26 mouse cellular contexts compared by ENCODE assay signal in the genomic region with DNA sequence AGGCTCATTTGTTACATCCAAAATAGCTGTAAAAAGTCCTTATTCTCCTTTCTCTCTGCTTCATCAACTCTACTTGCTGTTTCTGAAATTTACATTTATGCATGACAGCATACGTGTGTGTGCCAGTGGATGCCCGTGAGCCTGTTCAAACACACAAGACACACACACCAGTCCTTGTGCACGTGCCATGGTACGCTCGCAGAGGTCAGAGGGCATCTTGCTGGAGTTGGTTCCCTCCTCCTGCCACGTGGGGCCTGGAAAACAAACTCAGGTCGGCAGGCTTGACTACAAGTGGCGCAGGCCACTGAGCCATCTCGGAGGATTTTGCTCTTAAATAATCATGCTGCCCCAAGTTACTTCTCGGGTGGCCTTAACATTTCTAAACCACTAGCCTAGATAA. TPM values are rescaled to one million over a fixed set of nuclear protein-coding genes. Genes with fewer than 3 reads are reported as not detected.
A peak's percentile ranks its signal among the peaks of the same experiment; 100 is the strongest.
DNase-seq lines count a peak whose midpoint lies in the region; ATAC-seq and TF ChIP-seq lines count a peak whose summit lies in the region.
"Had no signal": no experiment of that assay in that cellular context is flagged by ENCODE, and none has a peak within 500 bp of the region (broad histone marks: within the 10 kb centered on the region; RNA-seq: fewer than 3 reads in every experiment).

No protein-coding gene starts in this region.

- H3K9me3 ChIP-seq in liver, embryonic 15.5 days (replicated peaks), result no peaks in the 10 kb centered on the region
- H3K9me3 ChIP-seq in midbrain, embryonic 13.5 days, result 0 out of 2 replicates have a peak, but pooled peaks cover 3% of the 10 kb centered on the region
- H3K9me3 ChIP-seq: forebrain, embryonic 10.5 days; limb, embryonic 10.5 days; midbrain, embryonic 10.5 days had no signal

- no peaks in the 10 kb centered on the region for H3K4me1 ChIP-seq in kidney, adult 2 months (ENCODE audit: control insufficient read depth, insufficient read depth, low read length)
- no peaks in the 10 kb centered on the region for H3K4me1 ChIP-seq in liver, embryonic 15.5 days (replicated peaks)
- no peaks in the 10 kb centered on the region for H3K4me1 ChIP-seq in midbrain, embryonic 13.5 days (replicated peaks)
- H3K4me1 ChIP-seq: limb, embryonic 10.5 days had no signal

- 60% methylated on average over 10 of the region's 10 CpGs for WGBS in kidney, adult 2 months
- WGBS in liver, embryonic 15.5 days (ENCODE audit: insufficient replicate concordance), result 56% methylated on average over 10 of the region's 10 CpGs
- WGBS in midbrain, embryonic 13.5 days, result 78% methylated on average over 10 of the region's 10 CpGs

- no peak overlapping the region for H3K4me3 ChIP-seq in kidney, adult 2 months (ENCODE audit: insufficient read depth, low read depth, low read length)
- peak overlapping the region; percentile 46 for H3K4me3 ChIP-seq in liver, embryonic 15.5 days (replicated peaks)
- H3K4me3 ChIP-seq in midbrain, embryonic 13.5 days (replicated peaks), result no peak overlapping the region
- H3K4me3 ChIP-seq: forebrain, embryonic 10.5 days; heart, embryonic 13.5 days; layer of hippocampus, adult 2 months; limb, embryonic 10.5 days; midbrain, embryonic 10.5 days had no signal

- H3K36me3 ChIP-seq in kidney, adult 2 months (ENCODE audit: control insufficient read depth, insufficient read depth, low read length), result no peaks in the 10 kb centered on the region
- no peaks in the 10 kb centered on the region for H3K36me3 ChIP-seq in liver, embryonic 15.5 days (replicated peaks)
- no peaks in the 10 kb centered on the region for H3K36me3 ChIP-seq in midbrain, embryonic 13.5 days
- H3K36me3 ChIP-seq: forebrain, embryonic 10.5 days; heart, embryonic 13.5 days; limb, embryonic 10.5 days; midbrain, embryonic 10.5 days had no signal

- peak overlapping the region; percentile 25 for H3K4me2 ChIP-seq in liver, embryonic 15.5 days
- H3K4me2 ChIP-seq in midbrain, embryonic 13.5 days (replicated peaks), result no peak overlapping the region
- H3K4me2 ChIP-seq: heart, embryonic 13.5 days had no signal

- no peak for TF ChIP-seq CTCF in kidney, adult 2 months (conservative IDR thresholded peaks at IDR 0.05; ENCODE audit: insufficient read depth, insufficient read length, low read depth, low read length)

- H3K27ac ChIP-seq in kidney, adult 2 months (ENCODE audit: insufficient read depth, low read depth, low read length), result no peak overlapping the region
- no peak overlapping the region for H3K27ac ChIP-seq in liver, embryonic 15.5 days (replicated peaks)
- no peak overlapping the region for H3K27ac ChIP-seq in midbrain, embryonic 13.5 days
- H3K27ac ChIP-seq: forebrain, embryonic 10.5 days; heart, embryonic 13.5 days; layer of hippocampus, adult 2 months; limb, embryonic 10.5 days; midbrain, embryonic 10.5 days had no signal

- H3K27me3 ChIP-seq in kidney, adult 2 months (replicated peaks; ENCODE audit: control insufficient read depth, insufficient read depth, low read length), result no peaks in the 10 kb centered on the region
- H3K27me3 ChIP-seq in liver, embryonic 15.5 days, result no peaks in the 10 kb centered on the region
- H3K27me3 ChIP-seq in midbrain, embryonic 13.5 days, result no peaks in the 10 kb centered on the region
- H3K27me3 ChIP-seq: heart, embryonic 13.5 days had no signal

- TF ChIP-seq POLR2A in kidney, adult 2 months (IDR thresholded peaks at IDR 0.05; ENCODE audit: low read depth, low read length), result no peak

- H3K9ac ChIP-seq in liver, embryonic 15.5 days, result no peak overlapping the region
- H3K9ac ChIP-seq in midbrain, embryonic 13.5 days (replicated peaks), result no peak overlapping the region
- H3K9ac ChIP-seq: heart, embryonic 13.5 days had no signal

- DNase-seq in adrenal gland, postnatal 10 days, result peak; percentile 67
- no peak for DNase-seq in adrenal gland, postnatal 4 days (ENCODE audit: low spot score in 2 of 2)
- DNase-seq in kidney, postnatal 4 days, result peak; percentile 8 to 11
- no peak for DNase-seq in kidney, adult 2 months
- no peak for DNase-seq in ovary, postnatal 14 days (ENCODE audit: low spot score)
- DNase-seq: cerebellum, adult 9-10 months; gastrocnemius, postnatal 14 days; heart, adult 18-20 months; heart, postnatal 14 days; kidney, adult 18-20 months; kidney, postnatal 14 days; lung, adult 18-20 months; lung, postnatal 10 days; right cerebral cortex, postnatal 25 days; thymus, postnatal 25 days had no signal

- peak; percentile 56 for ATAC-seq in liver, embryonic 15.5 days (ENCODE audit: insufficient read depth)
- ATAC-seq in midbrain, embryonic 13.5 days, result no peak
- ATAC-seq: forebrain, embryonic 16.5 days had no signal

RNA-seq across cellular contexts. Expression of a gene that starts 2.4 kb away (rescaled TPM):
- 10 to 100 TPM; 19.4 to 19.9 TPM for total RNA-seq in adrenal gland, postnatal 10 days (2021)
- 10 to 100 TPM in 1 of 2 experiments, 1 to 10 TPM in 1; 9.4 to 14.6 TPM for total RNA-seq in adrenal gland, postnatal 4 days (2021)
- 1.5 and 1.8 TPM in 2 replicates for polyA plus RNA-seq in kidney, adult 2 months (2012; rRNA removed)
- polyA plus RNA-seq in liver, embryonic 15.5 days (2015; fragmentation: Nextera tagmentation; extraction: Ambion mirVana), result 12.1 and 13.5 TPM in 2 replicates
- 0.09 and 0.10 TPM in 2 replicates for polyA plus RNA-seq in midbrain, embryonic 13.5 days (2015; fragmentation: Nextera tagmentation; extraction: Ambion mirVana)
- total RNA-seq: common myeloid progenitor, adult 5-6 weeks had no signal
- polyA plus RNA-seq: embryonic facial prominence, embryonic 11.5 days; hindbrain, embryonic 11.5 days had no signal

RNA-seq across cellular contexts. Expression of a gene that starts 15.0 kb away (rescaled TPM):
- total RNA-seq in adrenal gland, postnatal 10 days (2021), result 10 to 100 TPM; 47.7 to 50.2 TPM
- 10 to 100 TPM; 62.5 to 72.1 TPM for total RNA-seq in adrenal gland, postnatal 4 days (2021)
- 9.1 and 10.9 TPM in 2 replicates for polyA plus RNA-seq in kidney, adult 2 months (2012; rRNA removed)
- 25.7 and 34.8 TPM in 2 replicates for polyA plus RNA-seq in liver, embryonic 15.5 days (2015; fragmentation: Nextera tagmentation; extraction: Ambion mirVana)
- polyA plus RNA-seq in midbrain, embryonic 13.5 days (2015; fragmentation: Nextera tagmentation; extraction: Ambion mirVana), result 35.4 and 42.8 TPM in 2 replicates

RNA-seq across cellular contexts. Expression of a gene that starts 40.7 kb away (rescaled TPM):
- 1,000 to 10,000 TPM; 1,097 to 1,198 TPM for total RNA-seq in adrenal gland, postnatal 10 days (2021)
- 1,000 to 10,000 TPM; 1,533 to 1,815 TPM for total RNA-seq in adrenal gland, postnatal 4 days (2021)
- polyA plus RNA-seq in kidney, adult 2 months (2012; rRNA removed), result 220 and 310 TPM in 2 replicates
- 510 and 530 TPM in 2 replicates for polyA plus RNA-seq in liver, embryonic 15.5 days (2015; fragmentation: Nextera tagmentation; extraction: Ambion mirVana)
- polyA plus RNA-seq in midbrain, embryonic 13.5 days (2015; fragmentation: Nextera tagmentation; extraction: Ambion mirVana), result 684 and 687 TPM in 2 replicates

RNA-seq across cellular contexts. Expression of a gene that starts 40.8 kb away (rescaled TPM):
- 10 to 100 TPM; 69.8 to 74.1 TPM for total RNA-seq in adrenal gland, postnatal 10 days (2021)
- 10 to 100 TPM; 65.3 to 80.6 TPM for total RNA-seq in adrenal gland, postnatal 4 days (2021)
- 18.6 and 26.1 TPM in 2 replicates for polyA plus RNA-seq in kidney, adult 2 months (2012; rRNA removed)
- polyA plus RNA-seq in liver, embryonic 15.5 days (2015; fragmentation: Nextera tagmentation; extraction: Ambion mirVana), result 34.4 TPM in 2 replicates
- 59.4 and 70.3 TPM in 2 replicates for polyA plus RNA-seq in midbrain, embryonic 13.5 days (2015; fragmentation: Nextera tagmentation; extraction: Ambion mirVana)

Comparison
In these comparisons a context has a peak if more than half of its experiments do, and no peak if none do; other contexts are left out.
1. DNase-seq: peak in adrenal gland, postnatal 10 days (single experiment) and kidney, postnatal 4 days (2 of 2); none in adrenal gland, postnatal 4 days (0 of 2), kidney, adult 2 months (single experiment) and ovary, postnatal 14 days (single experiment).